Mouse (Mus musculus) liver, postnatal 0 days (tissue): ENCODE data around the gene Fbxo34.

ENCODE experiments used
- CTCF ChIP-seq: sonication (generic); IDR thresholded peaks from 2 replicates; pipeline ENCODE4 v1.5.1; 2016; ENCODE audit warnings: antibody characterized with exemption, low read depth
- EP300 ChIP-seq: IDR thresholded peaks from 2 replicates; pipeline ENCODE4 v1.6.1; 2016; ENCODE audit warnings: antibody characterized with exemption, low read depth, mild to moderate bottlenecking

- no peak for TF ChIP-seq CTCF
- no peak for TF ChIP-seq EP300
Measured at GRCm38 (mm10) chr14:47572707-47573106, 122.5 kb downstream of the Fbxo34 start.
